Mouse (Mus musculus) yolk sac, embryonic 10.5 days (tissue): ENCODE results near the gene Phf5a.

Experiments used
- DNase-seq: peaks from one replicate; pipeline ENCODE4 v3.0.0-alpha.2; 2017; ENCODE audit warnings: low spot score

Phf5a gene

DNA sequence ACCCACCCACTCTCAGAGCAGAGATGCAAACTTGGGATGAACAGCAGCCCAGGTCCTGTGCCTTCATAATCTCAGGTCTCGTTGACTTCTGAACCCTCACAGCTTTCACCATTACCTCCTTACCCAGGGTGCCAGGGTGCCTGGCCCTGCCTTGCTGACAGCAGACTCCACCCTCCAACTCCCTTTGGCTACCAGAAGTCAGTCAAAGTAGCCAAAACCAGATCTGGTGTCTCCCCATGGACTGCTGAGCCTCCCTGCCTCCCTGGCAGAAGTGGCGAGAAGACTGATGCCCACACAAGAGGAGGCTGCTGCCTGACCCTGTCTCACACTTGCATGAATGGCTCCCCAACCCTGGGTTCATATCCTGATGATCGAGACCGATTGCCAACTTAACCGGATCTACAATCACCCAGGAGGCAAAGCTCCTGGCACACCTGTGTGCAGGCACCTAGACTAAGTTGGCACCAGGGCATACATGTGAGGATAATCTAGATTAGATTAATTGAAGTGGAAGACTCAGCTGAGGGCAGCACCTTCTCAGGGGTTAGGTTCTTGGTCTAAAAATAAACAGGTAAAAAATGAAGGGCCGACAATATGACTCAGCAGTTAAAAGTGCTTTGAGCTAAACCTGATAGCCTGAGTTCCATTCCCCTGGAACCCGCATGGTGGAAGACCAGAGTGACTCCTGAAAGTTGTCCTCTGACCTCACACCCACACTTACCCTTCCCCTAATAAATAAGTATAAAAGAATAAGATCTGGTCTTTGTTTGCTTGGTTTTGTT lies 43.1 kb downstream of the Phf5a start:
- DNase-seq: no peak

DNA sequence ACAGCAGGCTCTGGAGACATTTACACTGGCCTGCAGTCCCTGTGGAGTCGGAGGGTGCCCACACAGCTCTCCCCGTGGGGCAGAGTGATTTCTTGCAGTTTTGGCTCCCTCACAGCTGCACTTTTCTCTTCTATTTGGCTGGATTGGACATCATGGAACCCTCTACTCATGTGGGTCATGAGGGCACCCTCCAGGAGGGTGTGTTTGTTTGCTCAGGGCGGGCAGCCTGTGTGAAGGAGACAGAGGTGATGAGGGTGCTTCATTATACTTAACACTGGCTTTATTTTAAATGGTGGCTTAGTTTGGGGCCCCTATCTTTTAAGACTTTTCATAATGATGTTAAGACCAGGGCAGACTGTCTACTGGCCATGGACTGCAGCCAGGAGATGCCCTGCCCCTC lies 46.9 kb downstream of the Phf5a start:
- DNase-seq: no peak

DNA sequence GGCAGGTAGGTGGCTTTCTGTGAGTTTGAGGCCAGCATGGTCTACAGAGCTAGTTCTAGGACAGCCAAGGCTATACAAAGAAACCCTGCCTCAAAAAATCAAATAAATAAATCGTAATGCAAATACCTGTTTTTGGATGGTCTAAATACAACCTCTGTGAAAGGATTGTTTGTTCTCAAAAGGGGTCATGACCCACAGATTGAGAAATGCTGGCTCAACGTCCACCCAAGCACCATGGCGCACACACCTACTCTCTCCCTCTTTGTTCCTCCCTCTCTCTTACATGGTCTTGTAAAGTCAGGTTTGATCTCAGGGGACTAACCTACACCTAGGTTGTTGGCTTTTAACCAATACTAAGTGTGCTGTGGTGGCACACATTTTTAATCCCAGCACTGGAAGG lies 49.1 kb downstream of the Phf5a start:
- no peak for DNase-seq

DNA sequence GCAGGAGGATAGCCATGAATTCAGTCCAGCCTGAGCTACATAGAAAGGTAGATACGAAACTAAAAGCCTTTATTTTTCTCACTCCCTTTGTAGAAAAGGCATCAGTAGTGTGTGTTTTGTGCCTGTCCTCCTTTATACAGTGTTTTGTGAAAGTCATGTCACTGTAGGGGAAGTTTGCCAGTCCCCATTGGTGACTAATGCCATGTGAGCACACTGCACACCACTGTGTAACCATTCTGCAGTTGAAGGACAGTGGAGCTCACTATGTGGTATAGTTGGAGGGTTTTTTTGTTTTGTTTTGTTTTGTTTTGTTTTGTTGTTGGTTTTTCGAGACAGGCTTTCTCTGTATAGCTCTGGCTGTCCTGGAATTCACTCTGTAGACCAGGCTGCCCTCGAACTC lies 53.3 kb downstream of the Phf5a start:
- DNase-seq: no peak

DNA sequence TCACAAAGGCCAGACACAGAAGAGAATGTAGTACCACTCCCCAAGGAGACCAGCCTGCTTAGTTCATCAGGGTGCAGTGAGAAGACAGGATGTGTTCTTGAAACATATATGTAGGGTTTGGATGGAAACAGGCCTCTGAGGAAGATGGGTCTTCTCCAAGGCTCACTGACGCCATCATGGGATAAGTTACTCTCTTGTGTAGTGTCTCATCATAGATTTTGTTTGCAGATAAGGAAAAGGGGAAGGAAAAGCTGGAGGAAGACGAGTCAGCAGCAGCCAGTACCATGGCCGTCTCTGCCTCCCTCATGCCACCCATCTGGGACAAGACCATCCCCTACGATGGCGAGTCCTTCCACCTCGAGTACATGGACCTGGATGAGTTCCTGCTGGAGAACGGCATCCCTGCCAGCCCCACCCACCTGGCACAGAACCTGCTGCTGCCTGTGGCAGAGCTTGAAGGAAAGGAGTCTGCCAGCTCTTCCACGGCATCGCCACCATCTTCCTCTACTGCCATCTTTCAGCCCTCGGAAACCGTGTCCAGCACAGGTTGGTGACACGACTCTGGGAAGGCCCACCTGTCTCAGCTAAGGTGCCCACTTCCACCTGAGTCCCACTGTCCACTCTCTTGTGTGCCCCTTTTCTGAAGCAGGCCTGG lies 56.9 kb downstream of the Phf5a start:
- no peak for DNase-seq
